Mouse (Mus musculus) WW6 (cell line): Measurements from ENCODE around the gene Fam229b.

Experiments used
- DNase-seq: peaks from one replicate; pipeline ENCODE4 v3.0.0-alpha.2; 2013; ENCODE audit warnings: low read depth, low spot score

Gene Fam229b

GRCm38 (mm10) chr10:39133462-39134310 is at the start of gene Fam229b, which contains the start of gene Tube1:
TSS of gene Fam229b (minus strand) at chr10:39133914.
TSS of gene Tube1 (plus strand) at chr10:39133976.
- peak; percentile 82 for DNase-seq

DNA sequence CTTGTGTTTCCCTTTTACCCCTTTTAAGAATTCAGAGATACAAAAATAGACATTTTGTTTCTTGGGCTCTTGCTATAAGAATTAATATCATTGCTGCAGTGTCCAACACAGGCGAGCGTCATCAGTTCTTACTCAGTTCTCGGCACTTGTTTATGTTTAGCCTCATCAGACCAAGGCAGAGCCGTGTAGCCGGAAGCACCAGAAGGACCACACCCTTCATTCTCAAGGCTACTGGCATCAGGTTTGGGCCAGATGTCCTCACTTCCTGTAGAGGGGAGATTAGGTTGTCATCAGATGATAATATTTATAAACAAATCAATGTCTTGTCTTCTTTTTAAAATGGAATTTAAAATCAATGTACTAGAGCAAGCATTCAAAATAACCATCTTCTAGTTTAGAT is 43.3 kb upstream of the Fam229b start:
- no peak for DNase-seq

- no peak for DNase-seq
Measured at GRCm38 (mm10) chr10:39173077-39173476, 39.4 kb upstream of the Fam229b start.

GRCm38 (mm10) chr10:39172540-39172931 is 38.8 kb upstream of the Fam229b start:
- DNase-seq, result no peak

- peak; percentile 46 for DNase-seq
Measured at GRCm38 (mm10) chr10:39171603-39172539, 38.2 kb upstream of the Fam229b start.

- peak; percentile 70 for DNase-seq
Measured at GRCm38 (mm10) chr10:39171134-39171533, 37.4 kb upstream of the Fam229b start.

- no peak for DNase-seq
Measured at GRCm38 (mm10) chr10:39170706-39171105, 37.0 kb upstream of the Fam229b start.

- peak; percentile 39 for DNase-seq
Measured at GRCm38 (mm10) chr10:39170181-39170580, 36.5 kb upstream of the Fam229b start.

- DNase-seq, result no peak
Measured at GRCm38 (mm10) chr10:39169642-39170041, 35.9 kb upstream of the Fam229b start.

GRCm38 (mm10) chr10:39167611-39168010 is 33.9 kb upstream of the Fam229b start:
- no peak for DNase-seq

GRCm38 (mm10) chr10:39165632-39166115 is 32.0 kb upstream of the Fam229b start:
- DNase-seq, result no peak

- no peak for DNase-seq
Measured at GRCm38 (mm10) chr10:39163694-39164093, 30.0 kb upstream of the Fam229b start, which contains the start of gene Ccn6. TSS of gene Ccn6 (minus strand) at chr10:39163794.

DNA sequence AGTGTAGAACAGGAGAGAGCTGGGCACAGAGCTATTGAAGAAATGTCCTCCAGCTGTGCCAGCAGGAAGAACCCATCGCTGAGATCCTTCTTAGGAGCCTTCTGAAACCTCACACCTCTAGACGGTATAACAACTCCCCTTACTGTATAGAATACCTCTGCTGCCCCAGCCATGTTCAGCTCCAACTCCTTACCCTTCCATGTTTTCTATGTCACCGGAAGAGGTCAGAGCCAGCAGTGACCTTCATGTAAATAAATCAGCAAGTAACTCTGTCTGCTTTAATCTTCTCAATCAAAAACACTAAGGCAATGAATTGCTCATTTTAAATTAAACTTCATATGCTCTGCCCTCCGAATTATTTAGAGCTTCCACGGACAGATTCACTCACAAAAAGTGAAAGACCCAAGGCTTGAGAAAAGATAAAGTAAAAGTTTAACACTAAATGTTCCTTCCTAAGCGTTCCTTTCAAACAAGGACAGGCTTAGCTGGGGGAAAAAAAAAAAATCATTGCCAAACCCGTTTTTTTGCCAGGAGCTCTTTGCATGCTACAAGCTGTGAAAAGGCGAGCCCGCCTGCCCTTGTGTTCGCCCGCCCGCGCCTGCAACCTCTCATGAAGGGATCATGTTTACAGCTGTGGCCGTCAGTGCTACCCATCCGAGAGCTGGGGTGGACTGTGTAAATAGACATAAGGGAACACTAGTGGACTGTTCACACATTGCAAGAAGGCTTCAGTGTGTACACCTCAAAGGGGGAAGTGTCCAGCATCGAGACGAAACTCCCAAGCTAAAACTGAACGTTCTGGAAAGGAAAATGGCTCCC is 29.2 kb upstream of the Fam229b start:
- no peak for DNase-seq

DNA sequence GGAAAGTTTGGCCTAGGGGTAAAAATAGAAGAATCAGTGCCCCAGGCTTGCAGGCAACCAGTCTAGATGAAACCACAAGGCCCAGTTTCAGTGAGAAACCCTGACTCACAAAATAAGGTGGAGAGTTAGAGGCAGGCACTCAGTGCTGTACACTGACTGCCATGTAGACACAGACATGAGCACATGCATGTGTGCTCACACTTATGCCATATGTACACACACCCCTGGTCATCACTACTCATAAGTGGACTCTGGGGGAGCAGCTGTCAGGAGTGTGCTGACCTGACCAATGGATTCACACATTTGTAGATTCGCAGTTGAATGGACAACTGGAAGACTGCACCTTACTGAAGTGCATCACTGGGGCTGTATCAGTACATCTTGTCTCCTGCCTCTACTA is 27.7 kb upstream of the Fam229b start:
- no peak for DNase-seq

DNA sequence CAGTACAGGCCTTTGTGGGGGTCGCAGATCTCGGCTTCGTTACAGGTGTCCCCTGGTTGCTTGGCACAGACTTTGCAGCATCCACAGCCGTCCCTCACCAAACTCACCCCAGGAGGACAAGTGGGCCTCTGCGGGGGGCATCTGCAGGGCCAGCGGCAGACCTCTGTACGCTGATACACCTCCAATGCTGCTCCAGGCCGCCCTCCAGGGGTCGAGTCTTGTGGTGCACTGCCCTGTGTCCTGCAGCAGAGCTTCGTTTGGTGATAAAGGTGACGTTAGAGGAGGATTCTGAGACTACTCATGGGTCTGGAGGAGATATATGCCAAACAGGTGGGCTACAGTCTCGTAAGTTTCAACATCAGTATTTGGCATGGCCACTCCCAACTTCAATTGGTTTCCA is 24.6 kb upstream of the Fam229b start:
- DNase-seq, result no peak

DNA sequence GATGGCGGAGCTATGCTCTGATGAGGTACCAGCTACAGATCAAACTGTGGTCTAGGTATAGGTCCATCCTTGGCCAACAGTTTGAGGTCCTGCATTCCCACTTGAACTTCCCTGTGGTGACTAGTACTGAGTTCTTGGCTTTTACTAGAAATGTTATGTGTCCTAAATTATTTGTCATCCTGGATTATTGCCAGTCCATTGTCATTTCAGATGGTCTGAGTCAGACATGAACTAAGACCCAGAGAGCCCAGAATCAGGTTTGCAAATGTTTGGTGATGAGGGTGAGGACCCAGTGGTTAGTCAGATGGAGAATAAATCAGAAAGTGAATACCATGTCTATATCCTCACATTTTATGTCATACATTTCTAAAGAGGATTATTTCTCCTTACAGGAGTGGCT is 23.6 kb upstream of the Fam229b start:
- no peak for DNase-seq

DNA sequence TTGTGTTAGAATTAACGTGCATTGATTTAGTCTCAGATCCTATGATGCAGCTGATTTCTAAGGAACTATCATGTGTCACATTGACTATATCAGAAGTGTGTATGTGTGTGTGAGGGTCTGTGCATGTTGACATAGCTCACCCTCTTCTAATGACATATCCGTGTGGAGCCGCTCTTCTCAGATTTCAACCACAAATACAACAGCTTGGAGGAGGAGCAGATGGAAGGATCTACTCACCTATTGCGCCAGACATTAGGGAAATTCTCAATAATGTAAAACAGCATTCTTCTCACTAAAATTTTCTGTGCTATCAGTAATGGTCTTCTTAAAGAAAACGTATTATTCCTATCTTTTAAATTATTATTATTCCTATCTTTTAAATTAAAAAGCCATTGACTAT is 23.0 kb upstream of the Fam229b start:
- DNase-seq, result no peak

DNA sequence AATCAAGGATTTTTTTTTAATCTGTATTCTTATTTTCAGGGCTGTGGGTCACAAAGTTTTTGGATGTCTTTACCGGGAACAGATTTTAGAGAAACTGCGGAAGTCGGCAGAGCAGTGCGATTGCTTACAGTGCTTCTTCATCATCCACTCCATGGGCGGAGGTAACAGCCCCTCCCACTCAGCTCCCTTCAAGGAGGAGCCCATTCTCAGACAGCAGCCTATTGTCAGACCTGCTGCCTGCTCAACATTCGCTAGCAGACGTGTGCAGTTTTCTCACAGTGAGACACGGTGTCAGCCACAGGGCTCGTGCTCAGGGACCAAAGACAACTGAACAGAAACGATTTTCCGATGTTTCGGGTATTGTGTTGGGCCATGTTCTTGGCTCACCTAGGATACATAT is 8.5 kb upstream of the Fam229b start:
- no peak for DNase-seq

- no peak for DNase-seq
Measured at GRCm38 (mm10) chr10:39141401-39141800, 7.7 kb upstream of the Fam229b start.

GRCm38 (mm10) chr10:39140843-39141242 is 7.1 kb upstream of the Fam229b start:
- DNase-seq, result no peak

- no peak for DNase-seq
Measured at GRCm38 (mm10) chr10:39138761-39139160, 5.0 kb upstream of the Fam229b start.
